Mouse (Mus musculus): ENCODE results near the gene Olfr1022.

Olfr1022 gene

DNA sequence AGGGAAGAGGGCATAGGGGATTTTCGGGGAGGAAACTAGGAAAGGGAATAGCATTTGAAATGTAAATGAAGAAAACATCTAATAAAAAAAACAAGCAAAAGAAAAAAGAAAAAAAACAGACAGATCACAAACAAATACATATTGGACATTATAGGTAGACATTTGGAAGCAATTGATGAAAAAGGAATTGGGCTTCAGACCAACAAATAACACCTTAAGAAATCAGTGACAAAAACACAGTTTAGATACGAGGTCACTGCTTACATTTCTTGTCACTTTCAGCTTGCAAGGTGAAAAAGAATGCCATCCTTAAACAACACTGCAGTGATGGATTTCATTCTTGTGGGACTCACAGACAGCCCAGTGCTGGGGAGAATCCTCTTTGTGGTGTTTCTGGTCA lies at the start of gene Olfr1022:
TSS of gene Olfr1022 (plus strand) at position 301 of the 400 bp plus-strand sequence.
- POLR2A ChIA-PET: no interaction called here
- CTCF ChIA-PET: no interaction called here

DNA sequence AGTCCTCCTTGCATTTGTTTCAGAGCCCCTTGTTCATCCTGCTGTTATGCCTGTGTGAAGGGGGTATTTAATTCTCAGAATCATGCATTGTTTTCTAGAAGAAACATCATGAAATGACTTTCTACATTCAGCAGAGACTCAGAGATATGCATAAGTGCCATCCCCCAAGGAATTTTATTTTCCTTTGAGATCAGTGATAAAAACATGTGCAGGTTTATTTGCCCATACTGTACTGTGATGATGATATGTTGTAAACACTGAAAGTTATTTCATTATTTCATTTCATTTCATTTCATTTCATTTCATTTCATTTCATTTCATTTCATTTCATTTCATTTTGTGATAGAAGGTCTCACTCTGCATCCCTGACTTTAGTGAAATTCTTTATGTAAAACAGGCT lies 23.0 kb upstream of the Olfr1022 start, which contains the start of gene Olfr1019:
TSS of gene Olfr1019 (minus strand) at position 101 of the 400 bp plus-strand sequence.
- POLR2A ChIA-PET: no interaction called here

DNA sequence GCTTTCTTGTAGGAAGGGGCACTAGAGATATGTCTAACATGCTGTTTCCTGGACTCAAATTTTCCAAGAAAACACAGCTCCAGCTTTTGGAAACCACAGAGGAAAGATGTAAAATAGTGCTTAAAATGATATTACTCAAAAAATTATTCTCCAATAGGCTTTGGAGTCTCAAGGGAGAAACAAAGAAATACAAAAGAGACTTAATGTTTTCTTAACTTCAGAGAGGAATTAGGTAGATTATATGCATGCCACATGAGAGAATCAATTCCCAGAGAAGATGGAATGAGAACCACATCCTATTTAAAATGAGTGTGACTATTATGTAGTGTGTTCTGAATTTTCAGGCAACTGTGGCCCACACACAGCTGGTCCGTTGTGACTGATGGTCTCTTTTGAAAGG lies 21.7 kb upstream of the Olfr1022 start, which contains the start of gene Olfr1020:
TSS of gene Olfr1020 (plus strand) at position 301 of the 400 bp plus-strand sequence.
- POLR2A ChIA-PET: no interaction called here
- CTCF ChIA-PET: no interaction called here

More for the DNA sequence above, 23.0 kb upstream of the Olfr1022 start, which contains the start of gene Olfr1019:
- CTCF ChIA-PET: no interaction called here

DNA sequence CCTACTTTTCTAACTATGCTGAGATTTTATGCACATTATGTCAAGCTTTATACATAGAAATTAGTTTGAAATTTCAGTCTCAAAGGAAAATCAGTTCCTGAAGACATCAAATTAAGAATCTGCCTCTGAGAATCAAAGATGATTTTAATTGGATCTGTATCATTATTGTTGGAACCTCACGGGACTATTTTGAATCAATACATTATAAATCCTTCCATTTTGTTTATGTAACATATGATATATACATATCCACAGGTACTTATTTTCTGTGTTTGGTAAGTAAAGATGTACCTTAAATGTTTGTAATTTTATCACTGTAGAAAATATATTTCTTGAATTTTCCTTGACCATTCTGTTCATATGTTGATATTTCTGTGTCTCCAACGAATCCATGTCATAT lies 16.9 kb downstream of the Olfr1022 start, which contains the start of gene Olfr1023:
TSS of gene Olfr1023 (plus strand) at position 301 of the 400 bp plus-strand sequence.
- ChIA-PET CTCF (no interaction called here), POLR2A (no interaction called here)

DNA sequence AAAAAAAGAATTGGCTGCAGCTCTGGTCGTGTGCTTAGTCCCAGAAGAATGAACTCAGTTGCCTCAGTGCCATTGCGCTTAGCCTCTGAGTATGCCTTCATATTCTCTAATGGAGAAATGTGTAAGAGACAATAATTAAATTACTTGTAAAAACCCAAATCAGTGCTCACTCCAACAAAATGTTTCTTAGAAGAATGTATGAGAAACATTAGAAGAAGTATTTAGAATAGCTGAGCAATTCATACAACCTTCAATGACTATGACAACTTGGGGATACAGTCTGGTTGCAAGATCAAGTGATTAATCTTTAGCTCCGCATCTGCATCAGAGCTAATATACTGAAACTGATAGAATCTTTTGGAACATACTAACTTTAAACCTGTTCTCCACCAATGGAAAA lies 36.6 kb downstream of the Olfr1022 start, which contains the start of gene Olfr1024:
TSS of gene Olfr1024 (minus strand) at position 101 of the 400 bp plus-strand sequence.
- CTCF ChIA-PET: no interaction called here
- POLR2A ChIA-PET: no interaction called here

DNA sequence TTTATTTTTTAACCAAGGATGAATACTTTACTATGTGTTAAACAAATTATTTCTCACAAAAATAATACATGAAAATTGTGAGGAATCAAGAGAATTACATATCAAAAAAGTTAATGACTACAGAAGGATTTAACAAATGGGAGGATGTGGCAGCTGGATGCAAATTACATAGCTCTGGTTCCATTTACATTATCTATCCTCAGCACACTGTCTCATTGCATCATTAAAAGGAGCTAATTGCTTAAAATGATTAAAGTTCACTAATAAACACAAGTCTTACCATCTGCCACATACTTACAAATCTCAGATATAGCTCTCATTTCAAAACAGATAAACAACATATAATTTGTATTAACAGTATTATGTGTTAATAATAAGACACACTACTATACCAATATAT lies 44.8 kb downstream of the Olfr1022 start:
- ChIA-PET POLR2A (interaction anchor here in 1 of 4 experiments (1.3 kb wide), 1 partner anchor 144 kb away, joined by 3 read pairs; no protein-coding TSS in a partner anchor), CTCF (no interaction called here)

DNA sequence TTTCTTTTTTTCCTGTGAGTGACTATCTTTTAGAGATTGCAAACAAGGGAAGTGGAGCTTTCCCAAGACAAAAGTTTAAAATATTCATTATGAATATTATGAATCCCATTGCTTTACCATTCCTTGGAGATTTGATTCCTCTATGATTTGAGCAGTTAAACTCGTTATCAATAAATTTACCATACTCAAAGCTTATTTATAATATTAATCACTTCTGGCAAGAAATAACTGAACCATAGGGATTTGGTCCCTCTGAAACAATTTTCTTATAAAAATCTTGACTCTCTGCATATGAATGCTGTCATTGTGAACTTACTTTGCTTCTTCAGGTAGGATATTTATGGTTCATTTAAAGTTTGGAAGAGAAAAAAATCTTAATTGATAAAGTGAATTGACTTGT lies 46.5 kb downstream of the Olfr1022 start, which contains the start of gene Olfr1025-ps1:
TSS of gene Olfr1025-ps1 (plus strand) at position 301 of the 400 bp plus-strand sequence.
- ChIA-PET CTCF (no interaction called here), POLR2A (no interaction called here)
